Mouse (Mus musculus): ENCODE measurements around the gene Pik3cg.

Gene Pik3cg

GRCm38 (mm10) chr12:32200387-32201069, 7.9 kb downstream of the Pik3cg start:
- no peak for DNase-seq

GRCm38 (mm10) chr12:32199422-32199821, 9.0 kb downstream of the Pik3cg start:
- no peak for DNase-seq

GRCm38 (mm10) chr12:32198025-32198424, 10.4 kb downstream of the Pik3cg start:
- no peak for DNase-seq

GRCm38 (mm10) chr12:32195000-32195399, 13.5 kb downstream of the Pik3cg start:
- DNase-seq, result no peak

- no peak for DNase-seq
Observed at GRCm38 (mm10) chr12:32194358-32194757, 14.1 kb downstream of the Pik3cg start.

- DNase-seq, result no peak
Observed at GRCm38 (mm10) chr12:32190927-32191326, 17.5 kb downstream of the Pik3cg start.

GRCm38 (mm10) chr12:32187668-32188236, 20.7 kb downstream of the Pik3cg start:
- no peak for DNase-seq

- DNase-seq, result no peak
Observed at GRCm38 (mm10) chr12:32186627-32187255, 21.7 kb downstream of the Pik3cg start.

GRCm38 (mm10) chr12:32184874-32185273, 23.6 kb downstream of the Pik3cg start:
- no peak for DNase-seq

GRCm38 (mm10) chr12:32183584-32183983, 24.9 kb downstream of the Pik3cg start:
- DNase-seq, result no peak

- DNase-seq, result no peak
Observed at GRCm38 (mm10) chr12:32182632-32183419, 25.6 kb downstream of the Pik3cg start.

GRCm38 (mm10) chr12:32181885-32182284, 26.6 kb downstream of the Pik3cg start:
- no peak for DNase-seq

- DNase-seq, result no peak
Observed at GRCm38 (mm10) chr12:32174437-32174836, 34.0 kb downstream of the Pik3cg start.

GRCm38 (mm10) chr12:32172826-32173225, 35.6 kb downstream of the Pik3cg start:
- DNase-seq, result no peak

- DNase-seq, result no peak
Observed at GRCm38 (mm10) chr12:32169164-32169563, 39.3 kb downstream of the Pik3cg start.

GRCm38 (mm10) chr12:32168751-32169150, 39.7 kb downstream of the Pik3cg start:
- no peak for DNase-seq

- no peak for DNase-seq
Observed at GRCm38 (mm10) chr12:32163706-32164105, 44.8 kb downstream of the Pik3cg start.

GRCm38 (mm10) chr12:32158757-32159156, 49.7 kb downstream of the Pik3cg start:
- no peak for DNase-seq

- DNase-seq, result no peak
Observed at GRCm38 (mm10) chr12:32146606-32147005, 61.9 kb downstream of the Pik3cg start.

- DNase-seq, result no peak
Observed at GRCm38 (mm10) chr12:32145651-32146050, 62.8 kb downstream of the Pik3cg start.

- peak; percentile 20 for DNase-seq
Observed at GRCm38 (mm10) chr12:32144513-32144912, 63.9 kb downstream of the Pik3cg start.

- no peak for DNase-seq
Observed at GRCm38 (mm10) chr12:32143782-32144181, 64.7 kb downstream of the Pik3cg start.

- no peak for DNase-seq
Observed at GRCm38 (mm10) chr12:32143151-32143550, 65.3 kb downstream of the Pik3cg start.

GRCm38 (mm10) chr12:32141766-32142165, 66.7 kb downstream of the Pik3cg start:
- DNase-seq, result no peak
